Mouse (Mus musculus): ENCODE results near the gene Ncam1.

Gene Ncam1

GRCm38 (mm10) chr9:49537814-49538213, 260.9 kb downstream of the Ncam1 start:
- DNase-seq: no peak

GRCm38 (mm10) chr9:49536593-49536992, 262.1 kb downstream of the Ncam1 start:
- no peak for DNase-seq

- no peak for DNase-seq
Measured at GRCm38 (mm10) chr9:49534958-49535357, 263.8 kb downstream of the Ncam1 start.

GRCm38 (mm10) chr9:49533912-49534491, 264.7 kb downstream of the Ncam1 start:
- no peak for DNase-seq

GRCm38 (mm10) chr9:49533455-49533854, 265.3 kb downstream of the Ncam1 start:
- no peak for DNase-seq

GRCm38 (mm10) chr9:49531833-49532232, 266.9 kb downstream of the Ncam1 start:
- no peak for DNase-seq

GRCm38 (mm10) chr9:49531257-49531656, 267.5 kb downstream of the Ncam1 start:
- DNase-seq: no peak

- DNase-seq: no peak
Measured at GRCm38 (mm10) chr9:49530739-49531138, 268.0 kb downstream of the Ncam1 start.

- no peak for DNase-seq
Measured at GRCm38 (mm10) chr9:49529366-49529959, 269.3 kb downstream of the Ncam1 start.

GRCm38 (mm10) chr9:49528943-49529342, 269.8 kb downstream of the Ncam1 start:
- DNase-seq: peak; percentile 51

GRCm38 (mm10) chr9:49528026-49528425, 270.7 kb downstream of the Ncam1 start:
- DNase-seq: no peak

GRCm38 (mm10) chr9:49527340-49527739, 271.4 kb downstream of the Ncam1 start:
- no peak for DNase-seq

GRCm38 (mm10) chr9:49524721-49525120, 274.0 kb downstream of the Ncam1 start:
- no peak for DNase-seq

GRCm38 (mm10) chr9:49523881-49524280, 274.8 kb downstream of the Ncam1 start:
- DNase-seq: no peak

GRCm38 (mm10) chr9:49514306-49514705, 284.4 kb downstream of the Ncam1 start:
- DNase-seq: no peak

GRCm38 (mm10) chr9:49510666-49511065, 288.1 kb downstream of the Ncam1 start:
- DNase-seq: no peak

- DNase-seq: no peak
Measured at GRCm38 (mm10) chr9:49509628-49510027, 289.1 kb downstream of the Ncam1 start.

GRCm38 (mm10) chr9:49509094-49509493, 289.6 kb downstream of the Ncam1 start:
- no peak for DNase-seq

GRCm38 (mm10) chr9:49507829-49508585, 290.7 kb downstream of the Ncam1 start:
- peak; percentile 58 for DNase-seq

- DNase-seq: no peak
Measured at GRCm38 (mm10) chr9:49504658-49505057, 294.1 kb downstream of the Ncam1 start.

GRCm38 (mm10) chr9:49502245-49502644, 296.5 kb downstream of the Ncam1 start:
- DNase-seq: no peak

GRCm38 (mm10) chr9:49499878-49500277, 298.8 kb downstream of the Ncam1 start:
- DNase-seq: no peak

GRCm38 (mm10) chr9:49493979-49494649, 304.6 kb downstream of the Ncam1 start:
- peak; percentile 56 for DNase-seq

GRCm38 (mm10) chr9:49490609-49491008, 308.1 kb downstream of the Ncam1 start:
- DNase-seq: no peak
